Mouse (Mus musculus) gastrocnemius, postnatal 10 days (tissue): ENCODE measurements around the gene Cox4i2. TPM values are rescaled to one million over a fixed set of nuclear protein-coding genes. Genes with fewer than 3 reads are reported as not detected.
A peak's percentile ranks its signal among the peaks of the same experiment; 100 is the strongest.

Source experiments
- DNase-seq: peaks from one replicate; pipeline ENCODE4 v3.0.0; 2021; ENCODE audit warnings: mixed read lengths
- total RNA-seq, 2 experiments: library from RNA; stranded (reverse); gene quantifications; 2 replicates each; pipeline ENCODE4 v1.2.3; 2021

The Cox4i2 gene
- total RNA-seq, 2 experiments from 2014 or later, result 5.6 to 6.9 TPM

DNA sequence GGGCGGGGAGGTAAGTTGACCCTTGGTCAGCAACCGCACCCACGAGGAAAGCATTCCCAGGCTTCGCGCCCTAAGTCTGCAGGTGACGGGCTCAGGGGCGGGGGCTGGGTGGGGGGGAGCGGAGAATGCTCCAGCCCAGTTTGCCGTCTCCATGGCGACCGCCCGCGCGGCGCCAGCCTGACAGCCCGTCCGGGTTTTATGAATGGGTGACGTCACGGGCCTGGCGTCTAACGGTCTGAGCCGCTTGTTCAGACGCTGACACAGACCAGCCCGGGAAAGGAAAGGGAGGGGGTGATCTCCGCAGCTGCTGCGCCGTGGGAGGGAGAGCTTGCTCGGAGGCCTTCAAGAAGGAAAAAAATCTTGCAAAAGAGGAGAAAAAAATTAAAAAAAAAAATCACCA is 19.0 kb upstream of the Cox4i2 start:
- peak; percentile 89 for DNase-seq

DNA sequence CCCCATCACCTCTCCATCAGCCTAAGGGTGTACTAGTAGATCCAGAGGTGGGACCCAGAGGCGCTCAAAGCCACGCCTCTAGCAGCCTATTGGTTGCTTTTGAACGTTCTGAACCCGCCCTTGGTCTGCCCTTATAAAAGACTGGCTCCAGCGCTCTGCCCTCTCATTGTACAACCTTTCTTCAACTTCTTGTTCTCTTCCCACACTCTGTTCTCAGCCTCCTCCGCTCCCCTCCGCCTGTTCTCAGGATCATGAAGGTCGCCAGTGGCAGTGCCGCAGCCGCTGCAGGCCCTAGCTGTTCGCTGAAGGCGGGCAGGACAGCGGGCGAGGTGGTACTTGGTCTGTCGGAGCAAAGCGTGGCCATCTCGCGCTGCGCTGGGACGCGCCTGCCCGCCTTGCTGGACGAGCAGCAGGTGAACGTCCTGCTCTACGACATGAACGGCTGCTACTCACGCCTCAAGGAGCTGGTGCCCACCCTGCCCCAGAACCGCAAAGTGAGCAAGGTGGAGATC is 17.8 kb upstream of the Cox4i2 start, which contains the start of gene Id1:
Gene Id1, plus strand, starts transcription at position 162 of the 512 bp plus-strand sequence.
- DNase-seq, result peak; percentile 70

DNA sequence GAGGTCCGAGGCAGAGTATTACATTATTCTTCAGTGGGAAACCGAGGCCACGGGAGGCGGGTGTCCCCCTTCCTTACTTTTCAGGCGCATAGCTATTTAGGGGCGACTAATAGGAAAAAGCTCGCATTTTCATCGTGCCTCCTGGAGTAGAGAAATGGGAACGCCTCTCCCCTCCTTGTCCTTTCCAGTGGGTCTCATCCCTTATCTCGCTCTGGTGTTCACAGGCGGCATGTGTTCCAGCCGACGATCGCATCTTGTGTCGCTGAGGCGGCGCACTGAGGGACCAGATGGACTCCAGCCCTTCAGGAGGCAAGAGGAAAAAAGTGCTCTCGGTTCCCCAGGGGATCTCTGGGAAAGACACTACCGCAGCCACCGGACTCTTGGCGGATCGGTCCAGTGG is 17.2 kb upstream of the Cox4i2 start:
- DNase-seq, result peak; percentile 22

DNA sequence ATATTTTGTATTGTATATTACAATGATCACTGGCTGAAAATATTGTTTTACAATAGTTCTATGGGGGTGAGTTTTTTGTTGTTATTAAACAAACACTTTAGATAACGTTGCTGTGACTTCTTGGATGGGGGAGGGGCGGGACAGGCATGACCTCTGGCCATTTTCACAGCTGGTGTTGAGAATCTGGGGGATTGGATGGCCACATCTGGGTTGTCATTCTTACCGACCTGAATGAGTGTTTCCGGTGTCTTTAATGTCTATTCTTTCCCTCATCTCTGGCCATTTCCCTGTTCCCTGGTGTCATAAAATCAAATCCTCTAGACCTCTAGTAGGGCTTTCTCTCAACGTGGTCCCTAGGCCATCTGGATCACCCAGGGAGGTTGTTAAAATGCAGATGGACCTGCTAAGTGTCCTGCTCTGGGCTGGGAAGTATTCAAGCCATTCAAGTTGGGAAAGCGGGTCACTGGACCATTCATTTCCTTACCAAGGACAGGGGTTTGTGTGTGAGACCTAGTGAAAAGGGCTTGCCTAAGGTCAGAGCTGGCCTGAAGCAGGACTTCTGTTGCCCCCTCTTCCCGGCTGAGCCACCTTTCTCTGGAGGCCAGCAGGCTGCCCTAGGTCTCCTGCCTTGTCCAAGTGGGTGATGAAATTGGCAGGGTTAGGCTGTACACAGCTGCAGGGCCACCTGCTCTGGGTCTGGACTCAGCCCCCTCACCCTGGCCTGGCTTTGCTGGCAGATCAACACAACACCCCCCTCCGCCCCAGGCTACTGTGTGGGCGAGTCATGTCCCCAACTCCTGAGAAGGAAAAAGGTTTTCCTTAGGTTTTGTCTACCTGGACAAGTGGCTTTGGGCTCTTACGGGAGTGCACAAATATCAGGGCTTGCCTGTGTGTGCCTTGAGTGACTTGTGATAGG is 16.4 kb upstream of the Cox4i2 start:
- DNase-seq, result peak; percentile 30

DNA sequence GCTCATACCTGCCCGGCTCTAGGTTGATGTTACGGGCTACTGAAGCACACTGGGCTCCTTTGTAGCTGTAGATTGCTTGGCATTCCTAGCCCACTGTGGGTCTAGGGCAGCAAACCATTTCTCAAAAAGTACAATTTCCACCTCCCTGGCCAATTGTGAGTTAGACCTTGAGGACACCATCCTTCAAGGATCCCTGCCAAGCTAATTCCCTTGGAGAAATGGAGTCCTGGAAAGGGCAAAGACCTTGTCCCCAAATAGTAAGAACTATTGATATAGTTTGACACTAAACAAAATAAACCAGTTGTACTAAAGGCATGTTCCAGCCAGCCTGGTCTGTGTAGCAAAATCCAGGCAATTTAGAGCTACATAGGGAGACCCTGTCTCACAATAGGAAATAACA is 15.6 kb upstream of the Cox4i2 start:
- DNase-seq, result no peak

DNA sequence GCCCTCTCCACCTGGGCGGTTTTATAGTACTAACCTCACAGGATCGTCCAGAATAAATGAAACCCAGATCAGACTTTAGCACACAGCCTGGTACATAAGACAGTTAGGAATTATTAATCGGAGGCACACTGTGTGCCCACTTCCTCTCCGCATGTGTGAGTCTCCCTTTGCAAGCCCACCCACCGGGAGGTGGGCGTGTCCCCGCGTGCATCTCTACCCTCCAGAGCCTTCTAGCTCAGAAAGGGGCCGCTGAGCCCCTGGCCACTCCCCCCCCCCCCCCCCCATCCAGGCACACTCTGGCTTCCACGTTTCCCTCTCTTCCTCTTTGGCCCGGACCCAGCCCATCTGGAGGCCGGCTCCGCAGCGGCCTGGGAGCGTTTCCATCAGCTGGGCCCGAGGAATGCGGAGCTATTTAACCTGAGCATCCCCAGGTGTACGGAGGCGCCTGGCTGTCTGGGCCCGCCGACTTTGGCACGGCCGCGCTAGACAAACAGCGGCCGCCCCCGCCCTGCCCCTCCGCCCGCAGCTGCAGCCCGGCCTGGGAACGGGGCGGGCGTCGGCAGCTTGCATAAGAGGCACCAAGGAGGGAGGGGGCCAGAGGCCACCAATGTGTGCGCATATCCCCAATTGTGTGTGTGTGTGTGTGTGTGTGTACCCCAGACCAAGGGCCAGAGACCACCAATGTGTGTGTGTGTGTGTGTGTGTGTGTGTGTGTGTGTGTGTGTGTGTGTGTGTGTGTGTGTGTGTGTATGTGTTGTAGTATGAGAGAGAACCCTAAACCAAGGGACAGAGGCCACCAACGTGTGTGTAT is 14.7 kb upstream of the Cox4i2 start:
- peak; percentile 79 for DNase-seq

DNA sequence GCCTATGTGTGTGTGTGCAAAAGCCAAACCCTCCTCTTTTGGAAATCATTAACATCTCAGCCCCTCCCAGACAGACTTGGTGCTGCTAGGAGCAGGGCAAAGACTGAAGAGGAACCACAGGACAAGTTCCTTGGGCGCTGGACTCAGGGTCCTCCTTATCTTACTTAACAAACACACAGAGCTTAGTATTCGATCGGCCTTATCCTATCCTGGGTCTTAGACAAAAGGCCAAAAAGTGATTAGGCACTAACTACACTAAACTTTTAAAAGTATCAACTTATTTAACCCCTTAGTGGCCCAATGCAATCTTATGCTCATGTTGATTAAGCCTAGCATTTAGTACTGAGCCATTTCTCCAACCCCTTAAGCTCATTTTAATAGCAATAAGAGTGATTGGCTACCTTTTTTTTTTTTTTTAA is 14.1 kb upstream of the Cox4i2 start:
- DNase-seq, result no peak

DNA sequence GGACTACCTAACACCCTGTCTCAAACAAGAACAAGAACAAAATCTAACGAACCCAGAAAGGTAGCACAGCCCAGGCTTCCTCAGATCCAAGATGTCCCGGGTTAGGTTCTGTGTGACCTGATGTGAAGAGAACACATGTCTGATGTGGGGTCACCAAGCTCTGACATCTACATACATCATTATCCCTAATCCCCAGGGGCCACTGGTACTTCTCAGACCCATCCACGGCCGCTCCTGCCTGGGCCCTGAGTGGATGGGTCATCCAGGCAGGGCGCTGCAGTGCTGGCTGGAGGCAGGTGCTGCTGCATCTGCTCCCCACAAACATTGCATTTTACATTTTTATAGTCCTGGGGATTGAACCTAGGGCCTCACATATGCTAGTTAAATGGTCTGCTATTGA is 13.5 kb upstream of the Cox4i2 start:
- DNase-seq, result no peak

DNA sequence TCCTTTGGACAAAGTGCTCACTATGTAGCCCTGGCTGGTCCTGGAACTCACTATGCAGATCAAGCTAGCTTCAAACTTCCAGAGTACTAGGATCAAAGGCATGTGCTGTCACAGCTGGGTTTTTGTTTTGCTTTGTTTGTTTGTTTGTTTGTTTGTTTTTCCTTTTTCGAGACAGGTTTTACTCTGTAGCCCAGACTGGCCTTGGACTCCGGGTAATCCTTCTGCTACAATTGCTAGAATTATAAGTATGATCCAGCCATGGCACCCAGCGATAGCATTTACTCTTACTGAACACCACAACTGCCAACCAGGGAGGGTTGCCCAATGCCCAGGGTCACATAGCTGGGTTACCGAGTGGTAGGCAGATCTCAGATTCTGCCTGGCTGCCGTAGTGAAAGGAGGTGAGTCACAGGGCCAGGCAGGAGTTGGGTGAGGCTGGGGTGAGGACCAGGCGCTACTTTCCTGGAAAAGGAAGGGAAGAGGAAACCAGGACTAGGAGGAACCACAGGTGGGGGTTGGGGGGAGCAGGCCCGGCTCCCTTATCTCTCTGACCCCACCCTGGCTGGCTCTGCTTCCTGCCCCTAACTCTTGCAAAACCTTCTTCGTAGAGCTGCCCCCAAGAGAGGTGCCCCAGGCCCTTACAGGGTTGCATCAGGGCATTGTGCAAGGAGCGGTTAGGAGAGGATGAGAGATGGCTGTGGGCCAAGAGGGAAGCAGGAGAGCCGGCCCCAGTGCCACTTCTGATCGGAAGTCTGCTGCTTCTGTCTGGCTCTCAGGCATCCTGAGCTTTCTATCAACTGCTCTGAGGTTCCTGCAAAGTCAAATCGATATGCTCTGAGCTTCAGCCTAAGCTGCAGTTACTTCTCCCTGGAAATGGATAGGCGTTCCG is 12.6 kb upstream of the Cox4i2 start:
- peak; percentile 42 for DNase-seq

DNA sequence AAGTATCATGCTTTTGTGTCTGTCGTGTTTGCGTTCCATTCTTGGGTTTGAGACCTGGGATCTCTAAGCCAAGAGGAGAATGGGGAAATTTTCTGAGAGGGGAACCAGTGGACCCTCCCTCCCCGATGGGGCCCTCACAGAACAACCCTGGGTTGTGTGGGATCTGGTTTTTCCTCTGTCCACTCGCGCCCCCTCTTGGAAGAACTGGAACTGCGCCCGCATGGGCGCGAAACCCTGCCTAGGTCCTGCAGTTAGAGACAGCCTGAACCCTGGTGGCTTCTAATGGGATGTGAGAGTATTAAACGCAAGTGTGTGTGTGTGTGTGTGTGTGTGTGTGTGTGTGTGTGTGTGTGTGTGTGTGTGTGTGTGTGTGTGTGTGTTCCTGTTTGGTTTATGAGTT is 11.5 kb upstream of the Cox4i2 start:
- peak; percentile 76 for DNase-seq

DNA sequence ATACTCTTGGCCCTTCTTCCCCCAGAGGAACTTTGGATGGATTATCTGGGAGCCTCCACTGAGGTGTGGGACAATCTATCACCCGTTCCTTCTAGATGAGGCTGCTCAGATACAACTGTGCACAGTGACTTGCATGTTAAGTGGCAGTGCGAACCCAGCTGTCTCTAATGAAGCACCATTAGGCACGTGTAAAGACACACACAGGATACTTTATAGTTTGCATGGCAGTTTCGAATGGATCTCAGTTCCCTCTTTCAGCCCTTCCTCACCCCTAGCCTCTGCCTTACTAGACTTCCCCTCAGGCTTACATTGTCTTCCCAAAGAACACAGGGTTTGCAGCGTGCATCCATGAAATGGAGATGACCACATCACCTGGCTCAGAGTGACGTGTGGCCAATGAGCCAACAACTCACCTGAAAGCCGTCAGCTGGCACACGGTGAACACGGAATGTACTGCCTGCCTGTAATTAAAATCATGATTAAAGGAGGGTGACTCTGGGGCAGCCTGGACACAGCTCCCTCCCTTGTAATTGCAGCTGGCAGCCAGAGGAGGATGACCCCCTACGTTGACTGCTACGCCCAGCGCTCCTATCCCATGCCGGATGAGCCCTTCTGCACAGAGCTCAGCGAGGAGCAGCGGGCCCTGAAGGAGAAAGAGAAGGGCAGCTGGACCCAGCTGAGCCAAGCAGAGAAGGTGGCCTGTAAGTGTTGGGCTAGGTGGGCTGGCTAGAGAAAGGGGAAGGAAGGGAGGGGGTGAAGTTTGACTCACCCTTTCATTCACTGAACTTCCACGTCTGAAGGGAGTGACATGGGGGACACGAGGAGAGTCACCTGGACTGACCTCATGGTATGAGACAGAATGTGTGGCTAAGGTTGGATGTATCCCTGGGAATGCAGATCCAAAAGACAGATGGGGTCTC is 2.8 kb downstream of the Cox4i2 start:
- no peak for DNase-seq

DNA sequence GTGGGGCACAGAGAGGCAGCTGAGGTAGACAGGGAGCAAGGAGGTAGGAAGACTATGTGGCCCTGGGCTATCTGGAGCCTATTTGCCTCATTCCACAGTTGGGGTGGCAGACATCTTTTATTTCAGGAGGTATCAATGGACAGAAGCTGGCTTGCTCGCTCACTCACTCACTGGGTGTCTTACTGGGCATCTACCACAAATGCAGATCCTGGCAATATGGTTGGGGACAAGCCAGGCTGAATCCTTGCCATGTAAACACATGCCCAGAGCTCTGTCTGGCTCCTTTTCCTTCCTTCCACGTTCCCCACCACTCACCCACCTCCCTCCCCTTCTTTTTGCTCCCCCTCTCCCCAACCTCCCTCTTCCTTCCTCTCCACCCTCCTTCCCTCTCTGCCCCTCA is 3.5 kb downstream of the Cox4i2 start:
- DNase-seq, result no peak

DNA sequence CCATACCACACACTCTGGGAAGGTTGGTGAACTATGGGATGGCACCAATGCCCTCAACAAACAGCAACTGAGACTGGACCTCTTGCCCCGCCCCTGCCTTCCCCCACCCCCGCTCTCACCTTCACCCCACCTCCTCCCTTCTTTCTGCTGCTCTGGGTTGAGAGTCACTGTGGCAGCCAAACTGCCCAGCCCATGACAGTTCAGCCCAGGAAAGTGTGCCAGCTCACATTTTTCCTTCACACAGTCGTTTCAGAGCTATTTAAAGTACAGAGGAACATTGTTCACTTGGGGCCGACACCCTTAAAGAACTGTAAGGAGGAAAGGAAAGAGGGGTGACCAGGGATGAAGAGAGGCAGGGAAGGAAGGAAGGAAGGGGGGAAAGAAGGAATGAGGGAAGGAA is 4.4 kb downstream of the Cox4i2 start:
- no peak for DNase-seq

DNA sequence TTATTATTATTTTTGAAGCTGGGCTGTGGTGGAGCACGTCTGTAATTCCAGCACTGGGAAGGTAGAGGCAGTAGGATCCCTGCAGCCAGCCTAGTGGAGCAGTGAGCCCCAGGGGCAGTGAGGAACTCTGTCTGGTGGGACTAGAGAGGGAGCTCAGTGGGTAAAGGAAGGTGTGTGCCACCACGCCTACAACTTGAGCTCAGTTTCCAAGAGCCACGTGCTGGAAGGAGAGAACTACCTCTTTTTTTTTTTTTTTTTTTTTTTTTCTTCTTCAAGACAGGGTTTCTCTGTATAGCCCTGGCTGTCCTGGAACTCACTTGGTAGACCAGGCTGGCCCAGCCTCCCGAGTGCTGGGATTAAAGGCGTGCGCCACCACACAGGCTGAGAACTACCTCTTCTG is 9.3 kb downstream of the Cox4i2 start:
- DNase-seq, result no peak

DNA sequence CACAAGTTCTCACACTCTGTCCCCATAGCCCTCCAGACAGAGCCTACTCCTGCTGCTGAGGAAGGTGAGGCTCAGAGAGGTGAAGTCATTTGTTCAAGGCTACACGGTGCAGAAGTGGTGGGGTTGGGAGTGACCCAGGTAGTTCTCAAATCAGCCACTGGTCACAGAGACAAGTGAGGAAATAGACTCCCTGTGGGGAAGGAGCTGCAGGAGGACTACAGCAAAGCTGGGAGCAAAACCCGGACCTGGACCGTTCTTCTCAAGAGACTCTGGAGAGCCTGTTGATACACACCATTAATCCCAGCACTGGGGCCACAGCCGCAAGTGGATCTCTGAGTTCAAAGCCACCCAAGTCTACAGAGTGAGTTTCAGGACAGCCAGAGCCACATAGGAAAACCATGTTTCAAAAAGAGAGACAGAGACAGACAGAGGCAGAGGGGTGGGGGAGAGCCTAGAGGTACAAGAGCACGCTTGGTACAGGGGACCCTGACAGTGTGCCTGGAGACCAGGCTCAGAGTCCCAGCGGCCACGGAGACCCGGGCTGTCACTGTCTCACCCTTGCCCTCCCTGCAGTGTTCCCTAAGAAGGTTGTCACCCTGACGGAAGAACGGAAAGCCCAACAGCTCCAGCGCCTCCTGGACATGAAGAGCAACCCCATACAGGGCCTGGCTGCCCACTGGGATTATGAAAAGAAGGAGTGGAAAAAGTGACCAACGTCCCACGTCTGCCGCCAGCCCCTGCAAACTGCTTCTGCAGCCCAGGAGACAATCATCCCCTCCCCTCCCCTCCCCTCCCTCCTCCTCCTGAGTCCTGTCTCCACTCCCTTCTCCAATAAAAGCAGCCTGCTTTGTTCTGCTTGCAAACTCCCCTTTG is 10.4 kb downstream of the Cox4i2 start:
- DNase-seq, result no peak

DNA sequence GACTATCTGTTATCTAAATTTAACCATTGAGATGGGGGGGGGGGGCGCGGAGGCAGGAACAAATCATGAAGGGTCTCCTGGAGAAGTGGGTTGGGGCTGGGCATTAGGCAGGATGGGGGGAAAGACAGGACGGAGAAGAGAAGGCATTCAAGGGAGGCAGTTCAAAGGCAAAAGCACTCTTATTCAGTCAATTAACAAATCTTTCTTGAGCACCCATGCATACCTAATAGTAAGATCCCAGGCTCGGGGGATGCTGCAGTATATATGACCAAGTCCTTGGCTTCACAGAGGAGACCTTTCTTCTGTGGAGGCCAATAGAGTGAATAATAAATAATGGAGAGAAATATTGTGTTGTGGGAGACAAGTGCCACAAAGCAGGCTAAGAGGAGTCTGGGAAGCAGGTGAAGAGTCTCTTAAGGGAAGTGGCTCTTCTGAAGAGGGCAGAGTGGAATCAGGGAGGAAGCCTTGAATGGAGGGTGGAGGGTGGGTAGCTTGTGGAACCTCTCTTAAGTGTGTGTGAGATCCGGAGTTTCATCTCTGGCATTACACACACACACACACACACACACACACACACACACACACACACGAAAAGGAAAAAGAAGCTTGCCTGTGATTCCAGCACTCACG is 11.2 kb downstream of the Cox4i2 start:
- no peak for DNase-seq

DNA sequence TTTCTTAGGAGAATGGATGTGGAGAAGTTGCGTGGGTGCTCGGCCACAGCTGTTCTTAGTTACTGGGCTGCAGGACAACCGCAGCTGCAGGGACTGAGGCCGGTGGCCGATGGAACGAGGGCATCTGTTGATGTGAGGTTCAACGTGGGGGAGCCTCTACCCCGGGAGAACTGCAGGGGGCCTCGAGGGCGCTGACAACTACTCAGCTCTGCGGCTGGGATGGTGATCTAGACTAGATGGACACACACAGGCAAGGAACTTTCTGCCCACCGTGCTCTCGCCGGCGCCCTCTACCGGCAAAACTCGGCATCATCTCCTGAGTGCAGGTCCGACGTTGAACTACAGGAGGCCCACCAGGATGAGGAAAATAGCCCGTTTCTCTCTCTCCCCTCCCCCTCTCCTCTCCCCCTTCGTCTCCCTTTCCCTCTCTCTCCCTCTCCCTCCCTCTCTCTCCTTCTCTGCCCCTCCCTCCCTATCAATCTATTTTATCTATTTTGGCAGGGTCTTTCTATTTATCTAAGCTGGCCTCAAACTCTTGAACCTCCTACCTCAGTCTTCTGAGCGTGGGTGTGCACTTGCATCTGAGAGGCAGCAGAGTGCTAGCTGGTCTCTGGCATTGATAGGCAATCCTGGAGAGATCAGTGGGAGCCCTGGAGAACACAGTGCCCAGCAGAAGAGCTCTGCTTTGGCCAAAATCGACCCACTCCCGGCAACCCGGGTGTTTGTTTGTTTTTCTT is 12.6 kb downstream of the Cox4i2 start:
- peak; percentile 96 for DNase-seq

DNA sequence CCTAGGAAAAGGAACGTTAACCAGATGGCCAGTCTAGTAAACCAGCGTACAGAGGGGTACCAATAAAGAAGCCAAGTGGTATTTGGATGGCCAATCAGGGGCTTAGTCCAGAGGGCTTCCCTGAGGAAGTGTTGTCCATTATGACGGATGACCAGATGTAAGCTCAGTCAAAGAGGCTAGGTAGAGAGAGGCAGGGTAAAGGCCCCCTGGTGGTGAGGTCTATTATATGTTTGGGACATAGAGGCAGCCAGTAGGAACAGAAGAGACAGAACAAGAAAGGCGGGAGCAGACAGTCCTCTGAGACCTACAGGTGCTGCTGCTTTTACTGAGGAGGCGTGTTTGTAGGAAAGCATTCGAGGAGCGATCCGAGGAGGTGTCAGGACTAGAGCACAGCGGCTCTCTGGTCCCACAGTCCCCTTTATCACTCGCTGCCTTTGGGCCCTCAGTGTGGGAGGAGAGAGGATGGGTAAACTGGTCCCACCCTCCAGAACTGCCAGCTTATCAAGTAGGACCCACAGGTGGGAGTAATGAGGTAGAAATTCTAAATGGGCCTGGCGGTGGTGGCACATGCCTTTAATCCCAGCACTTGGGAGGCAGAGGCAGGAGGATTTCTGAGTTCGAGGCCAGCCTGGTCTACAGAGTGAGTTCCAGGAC is 13.8 kb downstream of the Cox4i2 start:
- DNase-seq, result peak; percentile 44
